Mouse (Mus musculus) spleen, adult 10 weeks (tissue): ENCODE data around the gene Mrps7. TPM values are rescaled to one million over a fixed set of nuclear protein-coding genes. Genes with fewer than 3 reads are reported as not detected.

ENCODE experiments used
- polyA plus RNA-seq: library from polyadenylated mRNA; stranded (reverse); fragments of 350-450 nt; fragmentation: Illumina TruSeq; extraction: RNeasy Lipid Tissue Mini Kit (QIAGEN cat#74804); gene quantifications from one replicate; pipeline ENCODE4 v1.2.3, GENCODE M21; 2015; ENCODE audit warnings: low replicate concordance; ENCODE audit not compliant: insufficient read depth

Gene Mrps7
- 23.8 TPM for polyA plus RNA-seq

DNA sequence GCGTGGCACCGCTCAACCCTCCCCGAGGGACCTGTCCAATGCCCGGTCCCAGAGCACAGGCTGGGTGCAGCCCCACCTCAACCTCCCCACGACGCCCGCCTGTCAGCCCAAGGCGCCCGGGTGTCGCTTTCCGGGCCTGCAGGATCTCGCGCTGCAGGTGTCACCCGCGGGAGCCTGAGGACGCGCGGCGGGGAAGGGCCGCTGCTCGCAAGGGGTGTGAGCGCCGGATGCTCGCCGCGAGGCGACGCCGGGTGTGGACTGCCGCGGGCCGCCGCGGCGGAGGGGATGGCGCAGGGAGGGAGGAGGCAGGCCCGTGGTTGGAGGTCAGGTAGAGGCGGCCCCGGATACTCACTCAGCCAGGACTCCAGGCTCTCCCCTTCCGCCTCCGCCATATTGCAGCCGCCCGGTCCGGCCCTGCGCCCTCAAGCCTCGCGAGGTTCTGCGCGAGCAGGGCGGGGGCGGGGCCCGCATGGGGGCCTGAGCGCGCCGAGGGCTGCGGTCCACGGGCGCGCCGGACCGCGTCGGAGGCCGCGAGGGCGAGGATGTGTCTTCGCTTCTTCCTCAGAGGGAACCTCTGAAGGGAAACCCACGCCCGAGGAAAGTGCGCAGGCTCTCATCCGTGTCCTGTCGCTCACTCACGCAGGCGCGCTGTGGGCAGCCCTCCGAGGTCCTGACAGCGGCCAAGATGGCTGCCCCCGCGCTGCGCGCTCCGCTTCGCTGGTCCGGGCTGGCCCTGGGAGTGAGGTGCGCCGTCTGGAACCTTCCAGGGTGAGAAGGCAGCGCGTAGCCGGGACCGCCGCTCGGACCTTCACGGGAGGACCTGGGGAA lies at the start of gene Mrps7, which contains the start of gene Gga3:
Gene Mrps7, plus strand, starts transcription at position 450 of the 828 bp plus-strand sequence.
Gene Gga3, minus strand, starts transcription at position 576 of the 828 bp plus-strand sequence.

DNA sequence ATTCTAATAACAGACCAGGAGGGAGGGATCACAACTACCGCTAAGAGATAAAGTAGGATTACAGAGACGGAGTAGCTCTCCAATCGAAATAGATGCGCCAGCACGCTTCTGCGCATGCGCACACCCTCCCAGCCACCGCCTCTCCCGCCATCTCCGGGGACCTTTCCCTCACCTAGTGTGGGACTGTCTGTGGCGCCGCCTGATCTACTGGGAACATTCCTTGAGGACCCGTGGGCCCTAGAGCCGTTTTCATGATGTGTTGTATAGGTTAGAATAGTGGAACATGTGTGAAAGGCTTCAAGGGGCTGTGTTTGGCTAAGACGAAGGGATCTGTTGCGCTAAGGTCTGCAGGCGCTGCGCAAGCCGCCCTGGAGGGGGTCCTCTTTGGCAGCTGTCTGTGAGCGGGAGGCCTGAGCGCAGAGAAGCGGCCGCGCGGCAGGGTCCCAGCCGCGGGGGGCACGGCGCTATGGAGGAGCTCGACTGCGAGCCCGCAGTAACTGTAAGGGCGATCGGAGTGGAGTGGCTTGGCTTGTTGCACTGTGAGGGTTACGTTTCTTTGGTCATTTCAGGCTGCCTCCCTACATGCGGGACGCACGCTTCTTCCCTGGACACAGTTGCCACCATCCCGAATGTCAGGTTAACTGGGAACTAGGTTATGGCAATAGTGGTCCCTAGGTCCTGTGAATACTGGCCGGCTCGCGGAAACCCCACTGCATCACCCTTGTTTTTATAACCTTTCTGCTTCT lies 39.5 kb upstream of the Mrps7 start, which contains the start of gene Nup85:
Gene Nup85, plus strand, starts transcription at position 371 of the 746 bp plus-strand sequence.

DNA sequence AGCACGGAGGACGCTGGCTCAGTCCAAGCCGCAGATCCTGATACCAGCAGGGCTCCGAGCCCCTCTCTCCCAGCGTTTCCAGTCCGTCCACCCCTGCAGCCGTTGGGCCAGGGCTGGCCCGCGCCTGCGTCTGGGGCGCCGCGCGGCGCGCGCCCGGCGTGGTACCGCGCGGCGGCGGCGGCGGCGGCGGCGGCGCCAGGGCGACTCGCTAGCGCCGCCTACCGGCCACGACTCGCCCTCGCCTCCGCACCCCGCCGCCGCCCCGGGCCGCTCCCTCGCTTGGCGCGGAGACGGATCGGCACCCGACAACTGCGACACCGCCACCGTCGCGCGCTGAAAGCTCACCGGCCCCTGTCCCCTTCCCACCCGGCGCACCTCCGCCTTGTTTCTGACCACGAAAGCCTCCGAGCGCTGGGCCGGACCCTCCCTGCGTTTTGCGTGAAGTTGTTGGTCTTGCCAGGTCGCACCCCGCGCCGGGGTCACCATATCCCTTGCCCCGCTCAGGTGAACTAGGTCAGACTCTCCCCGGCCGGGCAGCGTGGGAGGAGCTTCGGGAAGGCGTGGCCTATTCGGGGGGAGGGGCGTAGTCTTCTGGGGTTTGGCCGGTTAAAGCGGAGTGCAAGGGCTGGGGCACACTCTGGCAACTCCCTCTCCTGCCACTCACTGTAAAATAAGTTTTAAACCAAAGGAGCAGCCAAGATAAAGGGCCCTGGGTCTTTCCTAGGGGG lies 8.8 kb downstream of the Mrps7 start, which contains the start of gene Mif4gd:
Gene Mif4gd, minus strand, starts transcription at position 560 of the 728 bp plus-strand sequence.

DNA sequence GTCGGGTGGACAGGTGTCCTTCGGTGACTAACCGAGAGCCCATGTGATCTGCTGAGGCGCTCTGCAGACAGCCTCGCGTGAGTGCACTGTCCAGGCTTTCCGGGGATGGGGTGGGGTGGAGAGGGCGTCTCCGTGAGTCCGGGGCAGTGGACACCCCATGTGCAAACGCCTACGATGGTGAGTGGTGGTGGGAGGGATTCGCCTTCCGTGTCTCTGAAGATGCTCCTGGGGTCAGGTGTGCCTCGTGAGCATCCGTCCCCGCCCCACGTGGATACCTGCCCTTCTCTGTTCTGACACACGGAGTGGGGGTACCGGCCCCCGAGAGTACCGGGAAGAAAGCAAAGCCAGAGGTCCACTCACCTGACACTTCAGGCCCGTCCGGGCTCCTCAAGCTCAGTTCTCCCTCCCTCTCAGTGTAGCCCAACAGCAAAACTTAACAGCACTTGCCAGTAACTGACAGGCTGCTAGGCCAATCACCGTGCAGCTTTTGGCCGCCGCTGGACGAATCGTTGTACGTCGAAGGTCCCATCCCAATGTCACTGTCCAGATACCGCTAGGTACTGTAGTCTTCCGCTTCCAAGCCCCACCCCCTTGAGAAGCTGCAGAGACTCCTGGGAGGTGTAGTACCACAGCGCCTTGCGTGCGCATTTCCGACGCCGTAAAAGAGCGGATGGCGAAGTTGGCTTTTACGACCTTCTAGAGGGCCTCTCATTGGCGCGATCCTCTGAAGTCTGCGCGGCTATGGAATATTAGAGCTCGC lies 24.2 kb downstream of the Mrps7 start, which contains the start of gene Slc25a19:
Gene Slc25a19, minus strand, starts transcription at position 591 of the 760 bp plus-strand sequence.

Other genes with a start within 250 kb of the Mrps7 start
- gene Hid1, start 236.2 kb upstream of the Mrps7 start, polyA plus RNA-seq, result 6.4 TPM
- 3.0 TPM for gene Cdr2l, start 222.0 kb upstream of the Mrps7 start, polyA plus RNA-seq
- gene Mrpl58, start 200.2 kb upstream of the Mrps7 start, polyA plus RNA-seq, result 64.5 TPM
- 558 TPM for gene Atp5h, start 184.0 kb upstream of the Mrps7 start, polyA plus RNA-seq
- gene Kctd2, start 183.8 kb upstream of the Mrps7 start, polyA plus RNA-seq, result 34.0 TPM
- gene Trim80, start 163.4 kb upstream of the Mrps7 start, polyA plus RNA-seq, result not detected
- gene Slc16a5, start 141.5 kb upstream of the Mrps7 start, polyA plus RNA-seq, result 6.9 TPM
- gene Armc7, start 128.3 kb upstream of the Mrps7 start, polyA plus RNA-seq, result 16.0 TPM
- gene Nt5c, start 112.1 kb upstream of the Mrps7 start, polyA plus RNA-seq, result 60.8 TPM
- gene Jpt1, start 89.5 kb upstream of the Mrps7 start, polyA plus RNA-seq, result 133 TPM
- gene Sumo2, start 67.6 kb upstream of the Mrps7 start, polyA plus RNA-seq, result 663 TPM
- gene Nup85, start 39.5 kb upstream of the Mrps7 start, polyA plus RNA-seq, result 89.0 TPM
- 52.1 TPM for gene Gga3, start 126 bp downstream of the Mrps7 start, polyA plus RNA-seq
- gene Mif4gd, start 9.0 kb downstream of the Mrps7 start, polyA plus RNA-seq, result 145 TPM
- 58.5 TPM for gene Slc25a19, start 24.4 kb downstream of the Mrps7 start, polyA plus RNA-seq
- 264 TPM for gene Grb2, start 104.7 kb downstream of the Mrps7 start, polyA plus RNA-seq
- gene Tmem94, start 161.5 kb downstream of the Mrps7 start, polyA plus RNA-seq, result 7.2 TPM
- 3.5 TPM for gene Caskin2, start 209.7 kb downstream of the Mrps7 start, polyA plus RNA-seq
- 7.3 TPM for gene Tsen54, start 210.8 kb downstream of the Mrps7 start, polyA plus RNA-seq
- 7.2 TPM for gene Llgl2, start 220.1 kb downstream of the Mrps7 start, polyA plus RNA-seq